ENCODE assay signal across 10 mouse cellular contexts in genomic region chr14:98171861-98172260, GRCm38 (mm10). TPM values are rescaled to one million over a fixed set of nuclear protein-coding genes. Genes with fewer than 3 reads are reported as not detected.
DNase-seq lines count a peak whose midpoint lies in the region; ATAC-seq lines count a peak whose summit lies in the region.
"Had no signal": no experiment of that assay in that cellular context is flagged by ENCODE, and none has a peak within 500 bp of the region (broad histone marks: within the 10 kb centered on the region; RNA-seq: fewer than 3 reads in every experiment).

No protein-coding gene starts in this region.

- no peaks in the 10 kb centered on the region for H3K27me3 ChIP-seq in hindbrain, embryonic 15.5 days
- no peaks in the 10 kb centered on the region for H3K27me3 ChIP-seq in neural tube, embryonic 12.5 days (replicated peaks)

- H3K27ac ChIP-seq in hindbrain, embryonic 15.5 days (replicated peaks): no peak overlapping the region
- no peak overlapping the region for H3K27ac ChIP-seq in neural tube, embryonic 12.5 days

- H3K4me2 ChIP-seq in hindbrain, embryonic 15.5 days: peak overlapping the region; percentile 48
- peak overlapping the region; percentile 46 for H3K4me2 ChIP-seq in neural tube, embryonic 12.5 days (replicated peaks)
- H3K4me2 ChIP-seq: lung, embryonic 14.5 days had no signal

- peak overlapping the region; percentile 6 for H3K4me3 ChIP-seq in hindbrain, embryonic 15.5 days
- no peak overlapping the region for H3K4me3 ChIP-seq in neural tube, embryonic 12.5 days

- H3K9me3 ChIP-seq in hindbrain, embryonic 15.5 days: no peaks in the 10 kb centered on the region
- no peaks in the 10 kb centered on the region for H3K9me3 ChIP-seq in neural tube, embryonic 12.5 days

- peaks cover 17% of the 10 kb centered on the region for H3K4me1 ChIP-seq in hindbrain, embryonic 15.5 days (replicated peaks)
- peaks cover 18% of the 10 kb centered on the region for H3K4me1 ChIP-seq in neural tube, embryonic 12.5 days

- no peak for ATAC-seq in hindbrain, embryonic 15.5 days (ENCODE audit: low FRiP score, low read depth)
- no peak for ATAC-seq in neural tube, embryonic 12.5 days (ENCODE audit: low FRiP score, low read depth)

- no peak overlapping the region for H3K9ac ChIP-seq in hindbrain, embryonic 15.5 days
- no peak overlapping the region for H3K9ac ChIP-seq in neural tube, embryonic 12.5 days
- H3K9ac ChIP-seq: lung, embryonic 14.5 days had no signal

- DNase-seq in embryo, embryonic 10.5 days (ENCODE audit: low spot score): peak; percentile 45
- no peak for DNase-seq in embryo, embryonic 10 days (ENCODE audit: low spot score)
- DNase-seq in kidney, postnatal 10 days: peak; percentile 13
- no peak for DNase-seq in kidney, adult 18-20 months
- no peak for DNase-seq in ovary, postnatal 10 days (ENCODE audit: low spot score)
- DNase-seq in right cerebral cortex, postnatal 14 days: no peak
- DNase-seq: kidney, adult 8-10 months; lung, embryonic 14.5 days had no signal

- WGBS in hindbrain, embryonic 15.5 days: 9% methylated on average over 5 of the region's 5 CpGs
- WGBS in neural tube, embryonic 12.5 days: 3% methylated on average over 5 of the region's 5 CpGs

- no peaks in the 10 kb centered on the region for H3K36me3 ChIP-seq in hindbrain, embryonic 15.5 days
- no peaks in the 10 kb centered on the region for H3K36me3 ChIP-seq in neural tube, embryonic 12.5 days

RNA-seq across cellular contexts. Expression of gene Dach1, which starts 2.3 kb away (rescaled TPM):
- 14.7 and 16.2 TPM in 2 replicates for polyA plus RNA-seq in hindbrain, embryonic 15.5 days (2015; fragmentation: Nextera tagmentation; extraction: Ambion mirVana)
- 20.4 and 22.0 TPM in 2 replicates for polyA plus RNA-seq in neural tube, embryonic 12.5 days (2016; fragmentation: Nextera tagmentation; extraction: Ambion mirVana)

Comparison
In these comparisons a context has a peak if more than half of its experiments do, and no peak if none do; other contexts are left out.
1. DNase-seq: peak in embryo, embryonic 10.5 days (single experiment) and kidney, postnatal 10 days (single experiment); none in embryo, embryonic 10 days (single experiment), kidney, adult 18-20 months (single experiment), ovary, postnatal 10 days (single experiment) and right cerebral cortex, postnatal 14 days (single experiment).